Mouse (Mus musculus) stomach, embryonic 14.5 days (tissue): ENCODE measurements around the gene F5. TPM values are rescaled to one million over a fixed set of nuclear protein-coding genes. Genes with fewer than 3 reads are reported as not detected.

Source experiments
- ATAC-seq: fragments of 200-750 bp; cut with Nextera tagmentation; 2 replicates; pipeline ENCODE4 v1.8.0; 2017; ENCODE audit warnings: low read depth, moderate TSS enrichment; ENCODE audit not compliant: insufficient number of reproducible peaks, insufficient read depth, low FRiP score
- H3K27ac ChIP-seq: fragments of 300-500 bp; sonication (generic); 2 replicates; pipeline ENCODE4 v1.5.1; 2014; ENCODE audit warnings: mild to moderate bottlenecking, low read length, moderate library complexity, mixed read lengths
- H3K27me3 ChIP-seq: fragments of 300-500 bp; sonication (generic); 2 replicates; pipeline ENCODE4 v1.6.1; 2014; ENCODE audit warnings: low read length, control low read depth, mixed read lengths; ENCODE audit not compliant: control insufficient read depth, insufficient read depth
- H3K36me3 ChIP-seq: fragments of 300-500 bp; sonication (generic); 2 replicates; pipeline ENCODE4 v1.6.1; 2014; ENCODE audit warnings: mild to moderate bottlenecking, control low read depth, low read length, moderate library complexity, mixed read lengths; ENCODE audit not compliant: control insufficient read depth, insufficient read depth
- H3K4me1 ChIP-seq: fragments of 300-500 bp; sonication (generic); 2 replicates; pipeline ENCODE4 v1.6.1; 2014; ENCODE audit warnings: low read length, control low read depth, mixed read lengths; ENCODE audit not compliant: control insufficient read depth, insufficient read depth
- H3K4me2 ChIP-seq: fragments of 300-500 bp; sonication (generic); replicated peaks from 2 replicates; pipeline ENCODE4 v1.6.1; 2014; ENCODE audit warnings: low read depth, low read length, control low read depth
- H3K4me3 ChIP-seq: fragments of 300-500 bp; sonication (generic); 2 replicates; pipeline ENCODE4 v1.5.1; 2014; ENCODE audit warnings: low read depth, low read length, control low read depth
- H3K9ac ChIP-seq: fragments of 300-500 bp; sonication (generic); replicated peaks from 2 replicates; pipeline ENCODE4 v1.6.1; 2014; ENCODE audit warnings: low read depth, mild to moderate bottlenecking, control low read depth, low read length, moderate library complexity, mixed read lengths
- H3K9me3 ChIP-seq: fragments of 300-500 bp; sonication (generic); 2 replicates; pipeline ENCODE4 v1.6.1; 2016; ENCODE audit warnings: low read depth, low read length, control low read depth; ENCODE audit not compliant: control insufficient read depth
- WGBS: fragments of 180-500 bp; shearing (Covaris S2); extraction: QIAGEN DNeasy Blood & Tissue Kit; methylation state at CpG from one replicate; pipeline ENCODE4 v1.1.7; 2014; 5-methylcytosine and 5-hydroxymethylcytosine counted together
- polyA plus RNA-seq: library from polyadenylated mRNA; unstranded; fragments of >200 nt; fragmentation: Nextera tagmentation; extraction: Ambion mirVana; gene quantifications from 2 replicates; pipeline ENCODE4 v1.2.1, GENCODE M21; 2014

F5 gene
- polyA plus RNA-seq, 1 experiment from 2014 or later = 0.54 TPM

DNA sequence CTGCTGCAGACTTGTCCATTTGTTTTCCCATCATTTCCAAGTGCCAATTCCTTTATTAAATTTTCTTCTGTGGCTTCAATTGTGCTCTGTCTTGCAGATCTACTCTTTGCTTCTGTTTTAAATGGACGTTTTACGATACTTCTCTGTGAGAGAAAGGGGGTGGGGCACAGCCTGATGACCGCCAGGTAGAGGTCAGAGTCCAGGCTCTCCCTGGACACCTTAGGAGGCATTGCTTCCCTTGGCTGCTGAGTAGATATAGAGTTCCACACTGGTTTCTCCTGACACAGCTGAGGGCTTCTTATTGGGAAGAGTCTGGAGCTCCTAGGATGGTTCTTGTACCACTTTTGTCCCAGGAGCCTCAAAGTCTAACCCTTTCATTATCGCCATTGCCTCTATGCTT, 59.3 kb downstream of the F5 start:
- no peaks in the 10 kb centered on the region for H3K27me3 ChIP-seq
- H3K4me3 ChIP-seq = no peak overlapping the region
- no peak for ATAC-seq
- H3K27ac ChIP-seq = no peak overlapping the region
- no peak overlapping the region for H3K4me2 ChIP-seq
- no peaks in the 10 kb centered on the region for H3K4me1 ChIP-seq
- H3K36me3 ChIP-seq = no peaks in the 10 kb centered on the region
- 86% methylated on average over 4 of the region's 4 CpGs for WGBS
- H3K9me3 ChIP-seq = no peaks in the 10 kb centered on the region
- no peak overlapping the region for H3K9ac ChIP-seq

DNA sequence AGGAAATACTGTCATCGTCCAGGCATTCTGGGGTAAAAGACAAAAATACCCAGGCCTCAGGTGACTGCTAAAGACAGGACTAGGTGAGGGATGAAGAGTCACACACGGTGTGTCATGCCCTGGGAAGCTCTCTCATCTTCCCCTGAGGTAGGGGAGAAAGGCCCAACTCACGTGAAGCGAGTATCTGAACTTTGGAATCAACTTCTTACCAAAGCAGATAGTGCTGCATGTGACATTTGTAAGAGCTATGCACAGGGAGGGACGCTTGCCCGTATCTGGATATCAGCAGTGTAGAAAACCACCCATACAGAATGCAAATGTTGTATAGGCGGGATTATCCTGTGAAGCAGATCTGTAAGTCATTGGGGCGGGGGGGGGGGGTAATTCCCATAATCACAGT, 61.0 kb downstream of the F5 start:
- no peak overlapping the region for H3K4me3 ChIP-seq
- 80% methylated on average over 8 of the region's 8 CpGs for WGBS

DNA sequence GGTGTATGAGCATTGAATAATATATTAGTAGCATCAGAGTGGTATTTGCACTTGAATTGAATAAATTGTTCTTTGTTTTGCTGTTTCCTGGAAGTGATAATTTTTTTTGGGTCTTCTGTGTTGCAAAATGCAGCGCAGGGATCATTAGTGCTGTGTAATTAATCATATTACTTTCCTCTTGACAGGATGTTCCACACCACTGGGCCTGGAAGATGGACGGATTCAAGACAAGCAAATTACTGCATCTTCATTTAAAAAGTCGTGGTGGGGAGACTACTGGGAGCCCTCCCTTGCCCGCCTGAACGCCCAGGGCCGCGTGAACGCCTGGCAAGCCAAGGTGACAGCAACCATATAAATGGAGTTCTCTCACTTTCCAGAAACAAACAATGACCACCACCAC, 62.6 kb downstream of the F5 start:
- no peak for ATAC-seq
- 54% methylated on average over 8 of the region's 8 CpGs for WGBS

More for the DNA sequence above, 61.0 kb downstream of the F5 start:
- no peaks in the 10 kb centered on the region for H3K27me3 ChIP-seq
- H3K27ac ChIP-seq = no peak overlapping the region
- no peaks in the 10 kb centered on the region for H3K9me3 ChIP-seq
- no peaks in the 10 kb centered on the region for H3K4me1 ChIP-seq
- no peak for ATAC-seq
- H3K9ac ChIP-seq = no peak overlapping the region
- H3K4me2 ChIP-seq = no peak overlapping the region
- no peaks in the 10 kb centered on the region for H3K36me3 ChIP-seq

DNA sequence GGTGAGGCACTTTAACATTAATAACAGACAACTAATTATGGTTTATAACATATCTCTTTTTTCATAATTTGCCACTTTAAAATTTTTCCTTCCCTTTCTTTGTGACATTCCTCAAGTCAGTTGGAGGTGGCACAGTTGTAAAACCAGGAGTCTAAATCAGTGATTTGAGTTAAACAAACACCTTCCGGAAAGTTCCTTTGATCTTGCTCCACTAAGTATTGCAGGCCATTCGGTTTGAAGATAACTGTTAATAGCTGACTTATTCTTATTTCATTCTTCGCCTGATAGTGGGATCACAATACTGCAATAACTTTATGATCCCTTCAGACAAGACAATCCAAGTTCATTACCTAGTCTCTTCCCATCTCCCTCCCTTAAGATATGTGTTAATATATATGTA, 63.5 kb downstream of the F5 start:
- 52% methylated on average over 3 of the region's 3 CpGs for WGBS

More for the DNA sequence above, 62.6 kb downstream of the F5 start:
- H3K9me3 ChIP-seq = no peaks in the 10 kb centered on the region
- no peak overlapping the region for H3K4me2 ChIP-seq
- H3K9ac ChIP-seq = no peak overlapping the region
- H3K4me3 ChIP-seq = no peak overlapping the region
- H3K36me3 ChIP-seq = no peaks in the 10 kb centered on the region
- H3K27ac ChIP-seq = no peak overlapping the region
- no peaks in the 10 kb centered on the region for H3K27me3 ChIP-seq
- no peaks in the 10 kb centered on the region; the same call in 1 of the 2 replicates for H3K4me1 ChIP-seq

DNA sequence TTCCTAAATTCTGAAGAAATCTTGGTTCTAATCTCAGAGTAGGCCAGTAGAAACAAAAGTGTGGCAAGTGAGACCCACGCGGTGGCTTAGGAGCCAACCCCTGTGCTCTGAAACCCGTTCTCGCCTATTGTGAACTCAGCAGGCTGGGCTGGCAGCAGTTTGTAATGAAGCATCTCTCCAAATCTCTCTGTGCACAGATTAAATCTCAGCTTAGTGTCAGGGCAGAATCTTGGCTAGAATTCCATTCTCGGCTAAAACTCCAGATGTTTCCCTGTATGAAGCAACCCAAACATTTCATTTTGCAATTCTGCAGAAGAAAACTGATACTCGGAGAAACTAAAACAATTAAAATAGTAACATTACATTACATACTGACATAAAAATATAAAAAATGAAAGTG, 63.9 kb downstream of the F5 start:
- H3K9me3 ChIP-seq = no peaks in the 10 kb centered on the region
- no peak for ATAC-seq
- WGBS = 37% methylated on average over 6 of the region's 6 CpGs

More for the DNA sequence above, 63.5 kb downstream of the F5 start:
- H3K4me1 ChIP-seq = no peaks in the 10 kb centered on the region; the same call in 1 of the 2 replicates
- H3K9ac ChIP-seq = no peak overlapping the region
- no peak overlapping the region for H3K4me2 ChIP-seq
- no peaks in the 10 kb centered on the region for H3K27me3 ChIP-seq
- no peak overlapping the region for H3K4me3 ChIP-seq
- peak; percentile 68; the same call in 1 of the 2 replicates for ATAC-seq
- H3K36me3 ChIP-seq = no peaks in the 10 kb centered on the region
- no peak overlapping the region for H3K27ac ChIP-seq
- H3K9me3 ChIP-seq = no peaks in the 10 kb centered on the region

DNA sequence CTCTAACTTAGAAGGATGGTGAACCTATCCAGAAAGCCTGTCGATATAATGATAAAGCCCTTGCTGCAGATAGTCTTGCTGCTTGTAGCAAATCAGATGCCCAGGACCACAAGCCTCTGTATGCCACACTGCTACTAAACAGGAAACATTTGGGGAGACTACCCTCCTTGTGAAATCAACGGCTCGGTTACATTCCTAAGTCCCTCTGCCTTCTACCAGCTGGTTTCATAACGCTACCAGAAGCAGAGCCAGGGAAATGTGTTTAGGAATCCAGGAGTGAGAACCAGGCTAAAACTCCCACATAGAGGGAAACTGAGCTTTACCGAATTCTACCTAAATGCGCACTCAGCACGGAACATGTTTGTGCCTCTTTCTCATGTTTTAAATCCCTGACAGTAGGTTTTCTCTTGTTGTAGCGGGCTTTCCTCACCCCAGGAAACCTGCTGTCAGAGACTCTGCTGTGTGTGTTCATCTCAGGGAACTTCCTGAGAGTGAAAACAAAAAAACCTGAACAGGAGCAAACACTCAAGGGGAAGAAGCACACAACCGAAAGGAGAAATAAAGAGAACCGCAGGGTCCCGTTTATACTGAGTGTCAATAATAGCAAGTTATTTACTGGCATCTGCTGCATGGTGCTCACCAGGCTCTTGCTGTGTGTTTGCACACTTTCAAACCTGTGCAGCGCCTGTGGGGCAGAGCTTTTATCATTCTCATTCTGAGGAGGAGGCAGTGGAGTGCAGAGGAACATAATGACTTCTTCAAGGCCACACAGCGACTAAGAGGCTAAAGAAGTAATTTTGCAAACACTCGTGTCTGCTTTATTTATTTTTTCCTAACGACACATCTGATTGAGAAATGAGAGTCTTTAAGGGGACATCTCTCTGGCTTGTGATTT, 66.4 kb downstream of the F5 start:
- Histone ChIP-seq H3K27ac (no peak overlapping the region), H3K36me3 (no peaks in the 10 kb centered on the region), H3K4me2 (no peak overlapping the region), H3K9me3 (no peaks in the 10 kb centered on the region), H3K27me3 (no peaks in the 10 kb centered on the region), H3K9ac (no peak overlapping the region), H3K4me3 (no peak overlapping the region), H3K4me1 (no peaks in the 10 kb centered on the region; the same call in 1 of the 2 replicates)
- ATAC-seq = no peak
- WGBS = 32% methylated on average over 15 of the region's 15 CpGs

More for the DNA sequence above, 63.9 kb downstream of the F5 start:
- no peaks in the 10 kb centered on the region for H3K27me3 ChIP-seq
- no peak overlapping the region for H3K9ac ChIP-seq
- H3K4me2 ChIP-seq = no peak overlapping the region
- no peaks in the 10 kb centered on the region for H3K36me3 ChIP-seq
- no peak overlapping the region for H3K27ac ChIP-seq
- no peak overlapping the region for H3K4me3 ChIP-seq
- H3K4me1 ChIP-seq = no peaks in the 10 kb centered on the region; the same call in 1 of the 2 replicates

DNA sequence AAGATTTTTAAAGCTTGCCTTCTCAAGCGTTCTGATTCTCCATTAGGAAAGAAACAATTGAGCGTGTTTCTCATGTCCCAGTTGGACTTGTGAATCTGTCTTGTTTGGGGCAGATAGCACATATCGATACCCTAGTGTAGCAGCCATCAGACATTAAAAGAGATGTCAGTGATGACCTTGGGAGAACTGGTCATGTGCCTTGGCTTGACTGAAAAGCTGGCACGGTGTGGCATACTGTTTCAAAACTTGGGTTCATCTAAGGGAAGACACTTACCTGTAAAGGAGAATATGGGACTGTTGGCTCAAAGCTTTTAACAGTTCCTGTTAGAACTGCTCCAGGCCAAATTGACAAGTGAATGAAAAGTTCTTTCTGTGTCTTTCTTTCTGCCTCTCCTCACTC, 68.6 kb downstream of the F5 start:
- Histone ChIP-seq H3K36me3 (no peaks in the 10 kb centered on the region), H3K4me3 (no peak overlapping the region), H3K9ac (no peak overlapping the region), H3K9me3 (no peaks in the 10 kb centered on the region), H3K4me1 (no peaks in the 10 kb centered on the region; the same call in 1 of the 2 replicates), H3K4me2 (no peak overlapping the region), H3K27me3 (no peaks in the 10 kb centered on the region), H3K27ac (no peak overlapping the region)
- 84% methylated on average over 4 of the region's 4 CpGs for WGBS
- no peak for ATAC-seq

DNA sequence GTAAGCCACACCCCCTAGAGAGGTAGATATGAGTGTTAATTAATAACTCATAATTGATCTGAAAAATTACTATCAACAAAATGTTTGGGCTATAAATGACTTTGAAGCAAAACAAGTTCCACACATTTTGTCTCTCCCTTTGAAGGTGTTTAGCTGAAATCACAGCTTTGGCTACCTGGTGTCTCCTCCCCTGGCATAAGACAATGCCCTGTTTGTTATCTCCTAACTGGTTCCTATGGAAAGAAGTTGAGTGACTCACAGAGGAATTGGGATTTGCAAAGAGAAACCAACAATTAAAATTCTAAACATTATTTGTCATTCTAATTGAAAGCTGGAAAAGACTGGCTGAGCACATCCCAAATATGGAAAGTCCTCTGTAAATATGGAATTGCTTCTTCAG, 71.5 kb downstream of the F5 start:
- Histone ChIP-seq H3K4me3 (no peak overlapping the region), H3K36me3 (no peaks in the 10 kb centered on the region)
- no peak for ATAC-seq

More for the DNA sequence above, 71.5 kb downstream of the F5 start:
- H3K27ac ChIP-seq = no peak overlapping the region
- H3K4me2 ChIP-seq = no peak overlapping the region
- H3K9ac ChIP-seq = no peak overlapping the region
- H3K9me3 ChIP-seq = no peaks in the 10 kb centered on the region
- H3K27me3 ChIP-seq = no peaks in the 10 kb centered on the region
- no peaks in the 10 kb centered on the region; the same call in 1 of the 2 replicates for H3K4me1 ChIP-seq
